Mouse (Mus musculus) intestine, embryonic 16.5 days (tissue): ENCODE measurements around the gene Jak2. TPM values are rescaled to one million over a fixed set of nuclear protein-coding genes. Genes with fewer than 3 reads are reported as not detected.

ENCODE experiments used
- ATAC-seq: fragments of 200-750 bp; cut with Nextera tagmentation; 2 replicates; pipeline ENCODE4 v1.8.0; 2017; ENCODE audit warnings: moderate TSS enrichment, moderate library complexity
- H3K27ac ChIP-seq: fragments of 300-500 bp; sonication (generic); 2 replicates; pipeline ENCODE4 v1.5.1; 2014; ENCODE audit warnings: mild to moderate bottlenecking, low read length
- H3K27me3 ChIP-seq: fragments of 300-500 bp; sonication (generic); replicated peaks from 2 replicates; pipeline ENCODE4 v1.6.1; 2014; ENCODE audit warnings: low read length, control low read depth, mixed read lengths; ENCODE audit not compliant: control insufficient read depth, insufficient read depth
- H3K36me3 ChIP-seq: fragments of 300-500 bp; sonication (generic); 2 replicates; pipeline ENCODE4 v1.6.1; 2014; ENCODE audit warnings: low read length, control low read depth; ENCODE audit not compliant: control insufficient read depth, insufficient read depth
- H3K4me1 ChIP-seq: fragments of 300-500 bp; sonication (generic); 2 replicates; pipeline ENCODE4 v1.6.1; 2014; ENCODE audit warnings: low read length, control low read depth, mixed read lengths; ENCODE audit not compliant: control insufficient read depth, insufficient read depth
- H3K4me2 ChIP-seq: fragments of 300-500 bp; sonication (generic); 2 replicates; pipeline ENCODE4 v1.6.1; 2014; ENCODE audit warnings: low read depth, low read length, control low read depth
- H3K4me3 ChIP-seq: fragments of 300-500 bp; sonication (generic); 2 replicates; pipeline ENCODE4 v1.5.1; 2014; ENCODE audit warnings: mild to moderate bottlenecking, low read length
- H3K9ac ChIP-seq: fragments of 300-500 bp; sonication (generic); 2 replicates; pipeline ENCODE4 v1.6.1; 2014; ENCODE audit warnings: low read depth, low read length
- H3K9me3 ChIP-seq: fragments of 300-500 bp; sonication (generic); 2 replicates; pipeline ENCODE4 v1.6.1; 2016; ENCODE audit warnings: low read length, control low read depth; ENCODE audit not compliant: control insufficient read depth
- WGBS: fragments of 180-500 bp; shearing (Covaris S2); extraction: QIAGEN DNeasy Blood & Tissue Kit; methylation state at CpG from one replicate; pipeline ENCODE4 v1.1.7; 2014; 5-methylcytosine and 5-hydroxymethylcytosine counted together
- polyA plus RNA-seq: library from polyadenylated mRNA; unstranded; fragments of >200 nt; fragmentation: Nextera tagmentation; extraction: Ambion mirVana; gene quantifications from 2 replicates; pipeline ENCODE4 v1.2.1, GENCODE M21; 2015

Gene Jak2
- polyA plus RNA-seq, 1 experiment from 2014 or later = 3.0 TPM

DNA sequence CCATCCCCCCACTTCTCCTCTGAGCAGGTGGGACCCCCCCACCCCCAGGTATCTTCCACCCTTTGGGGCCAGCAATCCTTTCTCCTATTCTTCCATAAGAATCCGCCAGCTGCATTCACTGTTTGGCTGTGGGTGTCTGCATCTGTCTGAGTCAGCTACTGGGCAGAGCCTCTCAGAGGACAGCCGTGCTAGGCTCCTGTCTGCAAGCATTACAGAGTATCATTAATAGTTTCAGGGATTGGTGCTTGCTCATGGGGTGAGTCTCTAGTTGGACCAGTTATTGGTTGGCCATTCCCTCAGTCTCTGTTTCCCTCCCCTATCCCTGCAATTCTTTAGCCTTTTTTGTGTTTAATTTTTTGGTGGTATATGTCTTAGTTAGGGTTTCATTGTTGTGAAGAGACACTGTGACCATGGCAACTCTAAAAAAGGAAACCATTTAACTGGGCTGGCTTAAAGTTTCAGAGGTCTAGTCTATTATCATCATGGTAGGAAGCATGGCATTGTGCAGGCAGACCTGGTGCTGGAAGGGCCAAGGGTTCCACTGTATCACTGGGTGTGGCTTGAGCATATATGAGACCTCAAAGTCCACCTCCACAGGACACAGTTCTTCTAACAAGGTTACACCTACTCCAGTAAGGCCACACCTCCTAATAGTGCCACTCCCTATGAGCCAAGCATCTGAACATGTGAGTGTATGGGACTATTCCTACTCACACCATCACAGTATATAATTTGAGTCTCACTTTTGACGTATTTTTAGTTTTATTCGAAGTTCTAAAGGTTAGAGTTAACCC is 15.6 kb downstream of the Jak2 start:
- H3K27ac ChIP-seq = no peak overlapping the region
- H3K9ac ChIP-seq = no peak overlapping the region
- ATAC-seq = peak; percentile 96
- no peak overlapping the region for H3K4me2 ChIP-seq
- no peaks in the 10 kb centered on the region for H3K27me3 ChIP-seq
- no peaks in the 10 kb centered on the region for H3K9me3 ChIP-seq
- WGBS = 80% methylated on average over 4 of the region's 4 CpGs
- H3K4me3 ChIP-seq = no peak overlapping the region
- no peaks in the 10 kb centered on the region; the same call in 1 of the 2 replicates for H3K4me1 ChIP-seq
- H3K36me3 ChIP-seq = no peaks in the 10 kb centered on the region

DNA sequence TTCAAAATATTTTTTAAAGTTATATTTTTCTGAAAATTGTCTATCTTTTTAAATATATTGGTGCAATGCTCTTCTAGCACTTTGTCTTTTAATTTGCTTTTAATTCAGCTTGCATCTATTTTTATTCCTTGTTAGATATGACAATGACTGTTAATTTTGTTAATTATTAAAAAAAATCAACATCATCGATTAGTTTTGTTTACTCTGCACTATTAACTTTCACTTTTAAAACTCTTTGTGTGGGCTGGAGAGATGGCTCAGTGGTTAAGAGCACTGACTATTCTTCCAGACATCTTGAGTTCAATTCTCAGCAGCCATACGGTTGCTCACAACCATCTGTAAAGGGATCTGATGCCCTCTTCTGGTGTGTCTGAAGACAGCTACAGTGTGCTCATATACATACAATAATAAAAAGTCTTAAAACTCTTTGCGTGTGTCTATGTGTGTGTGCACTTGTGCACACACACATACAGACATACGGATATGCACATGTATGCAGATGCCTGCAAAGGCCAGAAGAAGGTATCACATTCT is 17.2 kb downstream of the Jak2 start:
- WGBS = 89% methylated on average over 4 of the region's 4 CpGs
- H3K4me3 ChIP-seq = no peak overlapping the region

DNA sequence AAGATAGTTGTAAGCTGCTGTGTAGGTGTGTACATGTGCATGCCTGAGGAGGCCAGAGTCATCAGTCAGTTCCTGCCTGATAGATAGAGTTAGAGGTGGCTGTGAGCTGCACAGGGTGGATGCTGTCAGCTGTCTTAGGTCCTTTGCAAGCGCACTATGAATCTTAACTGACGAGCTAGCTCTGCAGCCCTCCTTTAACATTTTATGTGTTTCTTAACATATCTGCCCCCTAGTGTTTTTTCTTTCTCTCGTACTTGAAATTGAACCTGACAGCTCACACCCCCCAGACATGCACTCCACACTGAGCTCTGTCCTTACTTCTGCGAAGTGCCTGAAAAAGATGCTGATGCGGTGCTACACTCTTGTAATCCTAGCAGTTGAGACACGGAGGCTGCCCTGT is 18.6 kb downstream of the Jak2 start:
- ATAC-seq = no peak
- Histone ChIP-seq H3K4me1 (no peaks in the 10 kb centered on the region; the same call in 1 of the 2 replicates), H3K9ac (no peak overlapping the region), H3K4me2 (no peak overlapping the region), H3K9me3 (no peaks in the 10 kb centered on the region), H3K36me3 (no peaks in the 10 kb centered on the region), H3K27me3 (no peaks in the 10 kb centered on the region), H3K27ac (no peak overlapping the region), H3K4me3 (no peak overlapping the region)
- 56% methylated on average over 6 of the region's 6 CpGs for WGBS

More for the DNA sequence above, 17.2 kb downstream of the Jak2 start:
- H3K9ac ChIP-seq = no peak overlapping the region
- H3K27ac ChIP-seq = no peak overlapping the region
- H3K27me3 ChIP-seq = no peaks in the 10 kb centered on the region
- no peak overlapping the region for H3K4me2 ChIP-seq
- no peak for ATAC-seq
- no peaks in the 10 kb centered on the region for H3K9me3 ChIP-seq
- no peaks in the 10 kb centered on the region; the same call in 1 of the 2 replicates for H3K4me1 ChIP-seq
- no peaks in the 10 kb centered on the region for H3K36me3 ChIP-seq

DNA sequence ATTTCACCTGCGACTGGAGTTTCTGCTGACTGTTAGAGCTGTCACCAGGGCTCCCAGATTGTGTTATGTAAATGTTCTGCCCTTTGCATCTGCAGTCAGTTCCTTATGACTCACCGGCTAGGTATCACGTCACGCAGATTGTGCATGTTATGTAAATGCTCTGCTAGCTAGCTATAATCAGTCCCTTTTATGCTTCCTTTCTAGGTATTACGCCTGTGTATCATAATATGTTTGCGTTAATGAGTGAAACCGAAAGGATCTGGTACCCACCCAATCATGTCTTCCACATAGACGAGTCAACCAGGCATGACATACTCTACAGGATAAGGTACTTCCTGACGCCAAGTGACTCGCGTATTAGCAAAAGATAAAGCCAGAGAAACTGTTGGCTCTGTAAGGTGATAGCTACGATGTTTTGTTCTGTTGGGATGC is 19.5 kb downstream of the Jak2 start:
- H3K27ac ChIP-seq = no peak overlapping the region
- peak; percentile 71 for ATAC-seq
- no peak overlapping the region for H3K4me3 ChIP-seq
- WGBS = 74% methylated on average over 12 of the region's 12 CpGs
- no peaks in the 10 kb centered on the region for H3K36me3 ChIP-seq
- H3K27me3 ChIP-seq = no peaks in the 10 kb centered on the region
- H3K4me1 ChIP-seq = no peaks in the 10 kb centered on the region; the same call in 1 of the 2 replicates
- H3K9me3 ChIP-seq = no peaks in the 10 kb centered on the region
- no peak overlapping the region for H3K4me2 ChIP-seq
- no peak overlapping the region for H3K9ac ChIP-seq

DNA sequence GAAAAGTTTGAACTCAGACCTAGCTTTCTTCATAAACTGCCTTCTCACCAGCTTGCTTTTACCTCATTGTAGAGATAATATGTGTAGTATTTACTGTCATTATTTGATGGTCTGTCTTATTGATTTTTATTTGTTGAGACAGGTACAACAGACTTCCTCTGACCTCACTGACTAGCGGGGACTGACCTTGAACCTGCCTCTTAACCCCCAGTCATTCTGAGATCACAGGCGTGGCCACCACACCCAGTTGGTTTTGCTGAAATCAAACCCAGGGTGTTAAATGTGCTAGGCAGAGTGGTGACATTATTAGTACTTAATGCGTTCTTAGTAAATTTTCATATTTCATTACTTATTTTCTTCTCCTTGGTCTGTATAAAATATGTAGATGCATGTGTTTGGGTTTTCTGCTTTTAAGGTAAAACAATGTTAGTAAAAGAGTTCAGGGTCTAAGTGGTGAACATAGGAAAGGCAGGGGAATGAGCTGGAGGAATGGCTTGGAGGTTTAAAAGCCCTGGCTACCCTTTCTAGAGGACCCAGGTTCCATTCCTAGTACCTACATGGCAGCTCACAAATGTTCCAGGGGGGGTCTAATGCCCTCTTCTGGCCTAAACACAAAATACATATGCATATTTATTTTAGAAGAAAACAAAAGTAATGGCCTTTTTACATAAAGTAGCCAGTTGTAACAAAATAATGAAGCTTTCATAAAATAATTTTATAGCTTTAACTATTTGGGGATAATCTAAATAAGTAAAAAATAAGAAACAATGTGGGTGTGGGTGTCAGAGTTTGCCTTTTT is 20.6 kb downstream of the Jak2 start:
- no peaks in the 10 kb centered on the region; the same call in 1 of the 2 replicates for H3K4me1 ChIP-seq
- H3K9ac ChIP-seq = no peak overlapping the region
- no peaks in the 10 kb centered on the region for H3K27me3 ChIP-seq
- H3K4me2 ChIP-seq = no peak overlapping the region
- H3K9me3 ChIP-seq = no peaks in the 10 kb centered on the region
- H3K4me3 ChIP-seq = no peak overlapping the region
- ATAC-seq = no peak
- WGBS = 90% methylated on average over 3 of the region's 3 CpGs
- H3K27ac ChIP-seq = no peak overlapping the region
- H3K36me3 ChIP-seq = peaks cover 5% of the 10 kb centered on the region; the same call in 1 of the 2 replicates

DNA sequence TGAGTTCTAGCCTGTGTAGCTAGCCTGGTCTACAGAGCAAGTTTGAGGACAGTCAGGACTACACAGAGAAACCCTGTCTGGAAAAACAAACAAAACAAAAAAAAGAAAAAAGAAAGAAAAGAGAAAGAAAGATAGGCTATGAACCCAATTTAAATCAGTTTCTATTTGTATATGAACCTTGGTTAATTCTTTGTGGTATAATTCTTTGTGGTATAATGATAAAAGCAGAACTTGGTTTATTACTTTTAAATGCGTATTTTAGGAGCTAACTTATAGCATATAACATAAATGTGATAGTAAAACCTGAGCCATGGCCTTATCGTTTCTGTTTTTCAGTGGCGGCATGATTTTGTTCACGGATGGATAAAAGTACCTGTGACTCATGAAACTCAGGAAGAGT is 24.8 kb downstream of the Jak2 start:
- H3K4me1 ChIP-seq = no peaks in the 10 kb centered on the region
- WGBS = 94% methylated on average over 4 of the region's 4 CpGs
- H3K36me3 ChIP-seq = peaks cover 5% of the 10 kb centered on the region; the same call in 1 of the 2 replicates

DNA sequence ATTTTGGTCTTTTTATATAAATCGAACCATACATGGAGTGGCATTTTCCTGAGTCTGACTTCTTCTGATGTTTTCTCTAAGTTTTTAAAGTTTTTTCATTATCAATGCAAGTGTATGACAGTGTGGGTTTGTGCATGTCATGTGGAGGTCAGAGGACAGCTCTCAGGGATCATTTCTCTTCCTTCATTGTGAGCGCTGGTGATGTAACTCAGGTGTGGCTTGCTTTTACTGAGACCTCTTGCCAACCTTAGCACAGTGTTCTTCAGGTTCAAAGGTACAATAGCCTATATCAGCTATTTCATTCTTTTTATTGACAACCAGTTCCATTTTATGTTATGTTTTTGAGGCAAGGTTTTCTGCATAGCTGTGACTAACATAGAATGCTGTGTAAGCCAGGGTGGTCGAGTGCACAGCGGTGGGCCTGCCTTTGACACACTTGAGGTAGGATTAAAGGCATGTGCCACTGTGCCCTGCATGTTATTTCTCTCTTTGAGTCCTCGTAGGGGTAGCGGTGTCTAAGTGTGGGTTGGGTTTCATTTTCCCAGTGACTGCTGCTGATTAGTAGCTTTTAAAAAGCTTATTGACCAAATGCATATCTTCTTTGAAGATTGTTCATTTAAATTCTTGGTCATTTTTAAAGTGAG is 27.4 kb downstream of the Jak2 start:
- no peaks in the 10 kb centered on the region for H3K9me3 ChIP-seq
- H3K36me3 ChIP-seq = peaks cover 5% of the 10 kb centered on the region; the same call in 1 of the 2 replicates
- H3K9ac ChIP-seq = no peak overlapping the region
- no peaks in the 10 kb centered on the region for H3K4me1 ChIP-seq
- WGBS = 84% methylated on average over 6 of the region's 6 CpGs
- ATAC-seq = peak; percentile 89
- no peak overlapping the region for H3K4me3 ChIP-seq
- H3K27me3 ChIP-seq = no peaks in the 10 kb centered on the region
- H3K4me2 ChIP-seq = no peak overlapping the region
- 0 out of 2 replicates have a peak overlapping the region, but pooled peaks have one; percentile 50 for H3K27ac ChIP-seq

More for the DNA sequence above, 24.8 kb downstream of the Jak2 start:
- H3K4me2 ChIP-seq = no peak overlapping the region
- ATAC-seq = no peak
- no peak overlapping the region for H3K4me3 ChIP-seq
- no peaks in the 10 kb centered on the region for H3K9me3 ChIP-seq
- H3K27me3 ChIP-seq = no peaks in the 10 kb centered on the region
- H3K9ac ChIP-seq = no peak overlapping the region
- no peak overlapping the region for H3K27ac ChIP-seq

DNA sequence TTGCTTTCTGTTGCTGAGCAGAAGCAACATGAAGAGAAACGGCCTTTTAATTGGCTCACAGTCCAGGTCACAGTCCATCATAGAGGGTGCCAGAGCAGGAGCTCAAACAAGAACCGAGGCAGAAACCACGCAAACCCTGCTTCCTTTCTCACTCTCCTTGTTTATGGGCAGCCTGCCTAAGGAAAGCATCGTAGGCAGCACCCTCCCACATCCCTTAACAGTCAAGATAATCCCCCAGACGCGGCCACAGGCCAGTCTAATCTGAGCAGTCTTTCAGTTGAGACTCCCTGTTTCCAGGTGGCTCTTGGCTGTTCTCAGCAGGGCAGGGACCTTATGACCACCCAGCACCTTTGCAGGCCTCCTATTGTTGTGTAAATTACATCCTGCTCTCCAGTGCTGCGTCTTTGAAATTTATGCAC is 33.8 kb downstream of the Jak2 start:
- no peak overlapping the region for H3K4me3 ChIP-seq
- H3K27ac ChIP-seq = no peak overlapping the region
- H3K27me3 ChIP-seq = no peaks in the 10 kb centered on the region
- no peak overlapping the region for H3K9ac ChIP-seq
- ATAC-seq = no peak
- no peaks in the 10 kb centered on the region for H3K9me3 ChIP-seq
- H3K36me3 ChIP-seq = peaks cover 5% of the 10 kb centered on the region; the same call in 1 of the 2 replicates
- no peaks in the 10 kb centered on the region for H3K4me1 ChIP-seq
- H3K4me2 ChIP-seq = no peak overlapping the region
- 48% methylated on average over 7 of the region's 7 CpGs for WGBS

DNA sequence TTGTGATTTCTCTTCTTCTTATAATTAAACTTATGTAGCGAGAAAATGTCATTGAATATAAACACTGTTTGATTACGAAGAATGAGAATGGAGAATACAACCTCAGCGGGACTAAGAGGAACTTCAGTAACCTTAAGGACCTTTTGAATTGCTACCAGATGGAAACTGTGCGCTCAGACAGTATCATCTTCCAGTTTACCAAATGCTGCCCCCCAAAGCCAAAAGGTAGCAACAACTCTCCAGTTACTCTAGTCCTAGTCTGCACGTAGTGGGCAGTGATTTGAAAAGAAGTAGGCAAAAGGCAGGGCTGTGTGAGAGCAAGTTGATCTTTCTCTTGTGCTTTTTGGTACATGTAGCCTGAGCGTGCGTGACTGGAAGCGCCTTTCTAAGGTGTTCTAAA is 36.2 kb downstream of the Jak2 start:
- no peak overlapping the region for H3K27ac ChIP-seq
- no peaks in the 10 kb centered on the region for H3K9me3 ChIP-seq
- no peaks in the 10 kb centered on the region for H3K27me3 ChIP-seq
- H3K4me1 ChIP-seq = no peaks in the 10 kb centered on the region
- 78% methylated on average over 8 of the region's 8 CpGs for WGBS
- peaks cover 5% of the 10 kb centered on the region; the same call in 1 of the 2 replicates for H3K36me3 ChIP-seq
- no peak overlapping the region for H3K9ac ChIP-seq
- no peak for ATAC-seq
- no peak overlapping the region for H3K4me3 ChIP-seq
- H3K4me2 ChIP-seq = no peak overlapping the region
